Mouse (Mus musculus) G1E (cell line): Measurements from ENCODE around the gene Strbp.

ENCODE experiments used
- CTCF ChIP-seq: IDR thresholded peaks from 2 replicates; pipeline ENCODE4 v1.5.1; 2012; ENCODE audit warnings: low read depth, low read length, inconsistent platforms, mixed read lengths
- GATA1 ChIP-seq: IDR thresholded peaks from 2 replicates; pipeline ENCODE4 v1.6.1; 2012; ENCODE audit warnings: borderline replicate concordance, low read length, inconsistent platforms, mixed read lengths

DNA sequence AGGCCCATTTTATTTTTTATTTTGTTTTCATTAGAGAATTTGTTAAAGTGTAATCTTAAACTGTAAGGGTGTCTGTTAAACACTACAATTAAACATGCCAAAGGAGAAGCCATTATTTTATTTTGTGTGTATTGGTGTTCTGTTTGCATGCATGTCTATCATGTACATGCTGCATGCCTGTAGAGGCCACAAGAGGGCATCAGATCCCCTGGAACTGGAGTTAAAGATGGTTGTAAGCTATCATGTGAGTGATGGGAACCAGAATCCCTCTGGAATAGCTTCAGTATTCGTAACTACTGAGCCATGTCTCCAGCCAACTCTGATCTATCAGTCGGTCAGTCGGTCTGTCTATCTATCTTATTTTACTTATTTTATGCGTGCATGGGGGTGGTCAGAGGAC, 243.0 kb downstream of the Strbp start:
- TF ChIP-seq CTCF: no peak
- TF ChIP-seq GATA1: no peak
